ENCODE assay signal across 31 mouse cellular contexts in genomic region chrX:129407778-129408177, GRCm38 (mm10).
"Had no signal": no experiment of that assay in that cellular context is flagged by ENCODE, and none has a peak within 500 bp of the region (broad histone marks: within the 10 kb centered on the region; RNA-seq: fewer than 3 reads in every experiment).

No protein-coding gene starts in this region.

- H3K9me3 ChIP-seq: heart, embryonic 10.5 days; heart, embryonic 12.5 days; heart, embryonic 13.5 days; heart, embryonic 15.5 days; hindbrain, embryonic 10.5 days; hindbrain, embryonic 12.5 days; hindbrain, embryonic 13.5 days; hindbrain, embryonic 15.5 days; intestine, embryonic 15.5 days; kidney, embryonic 15.5 days had no signal

- H3K9ac ChIP-seq: heart, embryonic 12.5 days; heart, embryonic 13.5 days; heart, embryonic 15.5 days; hindbrain, embryonic 12.5 days; hindbrain, embryonic 13.5 days; hindbrain, embryonic 14.5 days; hindbrain, embryonic 15.5 days; intestine, embryonic 15.5 days; kidney, embryonic 15.5 days had no signal

- H3K4me3 ChIP-seq: heart, embryonic 10.5 days; heart, embryonic 12.5 days; heart, embryonic 13.5 days; heart, embryonic 15.5 days; hindbrain, embryonic 10.5 days; hindbrain, embryonic 12.5 days; hindbrain, embryonic 13.5 days; hindbrain, embryonic 15.5 days; intestine, embryonic 15.5 days; kidney, embryonic 15.5 days; layer of hippocampus, adult 2 months; left cerebral cortex, adult 2 months had no signal

- H3K4me1 ChIP-seq: heart, embryonic 10.5 days; heart, embryonic 12.5 days; heart, embryonic 13.5 days; heart, embryonic 15.5 days; hindbrain, embryonic 10.5 days; hindbrain, embryonic 12.5 days; hindbrain, embryonic 13.5 days; hindbrain, embryonic 15.5 days; intestine, embryonic 15.5 days; kidney, embryonic 15.5 days had no signal

- H3K27me3 ChIP-seq: heart, embryonic 12.5 days; heart, embryonic 13.5 days; heart, embryonic 15.5 days; hindbrain, embryonic 12.5 days; hindbrain, embryonic 13.5 days; hindbrain, embryonic 15.5 days; intestine, embryonic 15.5 days; kidney, embryonic 15.5 days had no signal

- H3K36me3 ChIP-seq: heart, embryonic 10.5 days; heart, embryonic 12.5 days; heart, embryonic 13.5 days; heart, embryonic 15.5 days; hindbrain, embryonic 10.5 days; hindbrain, embryonic 12.5 days; hindbrain, embryonic 13.5 days; hindbrain, embryonic 15.5 days; intestine, embryonic 15.5 days; kidney, embryonic 15.5 days had no signal

- DNase-seq: heart, postnatal 10 days; heart, postnatal 14 days; heart, postnatal 36 days; heart, postnatal 4 days; kidney, adult 11 months; kidney, adult 18-20 months; kidney, adult 2 months; kidney, adult 8-10 months; kidney, adult 9 months; kidney, postnatal 10 days; kidney, postnatal 14 days; kidney, postnatal 25 days; kidney, postnatal 36 days; kidney, postnatal 4 days; layer of hippocampus, adult 9-11 months; layer of hippocampus, postnatal 36 days had no signal

- H3K27ac ChIP-seq: heart, embryonic 10.5 days; heart, embryonic 13.5 days; heart, embryonic 15.5 days; hindbrain, embryonic 10.5 days; hindbrain, embryonic 12.5 days; hindbrain, embryonic 13.5 days; hindbrain, embryonic 14.5 days; hindbrain, embryonic 15.5 days; hindbrain, postnatal 0 days; intestine, embryonic 15.5 days; kidney, embryonic 15.5 days; kidney, postnatal 0 days; layer of hippocampus, adult 2 months; left cerebral cortex, adult 2 months had no signal
